Mouse (Mus musculus) liver, embryonic 12.5 days (tissue): ENCODE data around the gene Zfp143. TPM values are rescaled to one million over a fixed set of nuclear protein-coding genes. Genes with fewer than 3 reads are reported as not detected.
A peak's percentile ranks its signal among the peaks of the same experiment; 100 is the strongest.
"Not testable (repeated sequence)": the region's sequence is repeated elsewhere in the genome, so short reads cannot be mapped to it uniquely, and the experiment has no call there.

ENCODE experiments used
- ATAC-seq: fragments of 200-750 bp; cut with Nextera tagmentation; 2 replicates; pipeline ENCODE4 v1.8.0; 2017; ENCODE audit warnings: moderate number of reproducible peaks, mild to moderate bottlenecking, moderate library complexity
- H3K27ac ChIP-seq: fragments of 300-500 bp; sonication (generic); 2 replicates; pipeline ENCODE4 v1.5.1; 2016; ENCODE audit warnings: mild to moderate bottlenecking
- H3K27me3 ChIP-seq: fragments of 300-500 bp; sonication (generic); replicated peaks from 2 replicates; pipeline ENCODE4 v1.6.1; 2016; ENCODE audit warnings: mild to moderate bottlenecking, moderate library complexity
- H3K36me3 ChIP-seq: fragments of 300-500 bp; sonication (generic); 2 replicates; pipeline ENCODE4 v1.6.1; 2016; ENCODE audit warnings: mild to moderate bottlenecking, moderate library complexity
- H3K4me1 ChIP-seq: fragments of 300-500 bp; sonication (generic); 2 replicates; pipeline ENCODE4 v1.6.1; 2016
- H3K4me2 ChIP-seq: fragments of 300-500 bp; sonication (generic); 2 replicates; pipeline ENCODE4 v1.6.1; 2016; ENCODE audit warnings: mild to moderate bottlenecking, moderate library complexity
- H3K4me3 ChIP-seq: fragments of 300-500 bp; sonication (generic); 2 replicates; pipeline ENCODE4 v1.5.1; 2016; ENCODE audit warnings: mild to moderate bottlenecking, moderate library complexity
- H3K9ac ChIP-seq: fragments of 300-500 bp; sonication (generic); 2 replicates; pipeline ENCODE4 v1.6.1; 2016; ENCODE audit warnings: mild to moderate bottlenecking, moderate library complexity
- H3K9me3 ChIP-seq: fragments of 300-500 bp; sonication (generic); replicated peaks from 2 replicates; pipeline ENCODE4 v1.6.1; 2016; ENCODE audit warnings: mild to moderate bottlenecking, moderate library complexity
- WGBS: fragments of 180-500 bp; shearing (Covaris S2); methylation state at CpG from one replicate; pipeline ENCODE4 v1.1.7; 2016; ENCODE audit not compliant: insufficient replicate concordance; 5-methylcytosine and 5-hydroxymethylcytosine counted together
- polyA plus RNA-seq: library from polyadenylated mRNA; unstranded; fragments of >200 nt; fragmentation: Nextera tagmentation; extraction: Ambion mirVana; gene quantifications from 2 replicates; pipeline ENCODE4 v1.2.1, GENCODE M21; 2016

Gene Zfp143
- polyA plus RNA-seq: 13.5 and 14.2 TPM in 2 replicates

DNA sequence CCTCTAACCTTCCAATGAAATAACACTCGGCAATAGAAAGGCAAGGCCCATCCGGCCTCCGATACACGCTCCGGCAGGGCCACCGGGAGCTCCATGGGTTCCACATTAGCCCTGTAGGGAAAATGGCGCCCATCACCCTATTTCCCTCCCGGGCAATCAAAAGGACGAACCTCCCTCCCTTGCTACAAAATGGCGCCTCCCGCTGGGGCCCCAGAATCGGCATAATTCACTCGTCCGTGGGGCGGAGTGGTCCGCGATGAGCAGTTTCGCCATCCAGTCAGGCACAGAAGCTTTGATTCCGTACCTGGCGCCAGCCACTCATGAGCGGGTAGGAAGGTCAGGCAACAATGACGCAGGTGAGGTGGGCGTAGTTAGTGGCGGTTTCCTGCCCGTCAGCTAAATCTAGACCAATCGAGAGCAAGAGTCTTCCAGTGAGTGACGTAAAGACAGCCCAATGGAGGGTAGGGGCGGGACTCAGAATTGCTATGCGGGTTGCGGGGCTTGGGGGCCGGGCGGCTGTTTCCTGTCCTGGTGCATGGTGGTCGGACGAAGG lies at the start of gene Zfp143:
Gene Zfp143 (plus strand): TSS at position 19 of the 553 bp plus-strand sequence.
- peak within 1 kb of the TSS; percentile 76 for H3K4me2 ChIP-seq
- no peaks in the 10 kb centered on the region for H3K27me3 ChIP-seq
- H3K36me3 ChIP-seq: peaks cover 43% of the 10 kb centered on the region
- ATAC-seq: peak; percentile 95
- H3K4me3 ChIP-seq: peak within 1 kb of the TSS; percentile 84
- WGBS: under 1% methylated on average over 34 of the region's 34 CpGs
- peak within 1 kb of the TSS; percentile 100 for H3K27ac ChIP-seq
- peaks cover 37% of the 10 kb centered on the region for H3K4me1 ChIP-seq
- H3K9me3 ChIP-seq: no peaks in the 10 kb centered on the region
- peak within 1 kb of the TSS; percentile 93 for H3K9ac ChIP-seq

DNA sequence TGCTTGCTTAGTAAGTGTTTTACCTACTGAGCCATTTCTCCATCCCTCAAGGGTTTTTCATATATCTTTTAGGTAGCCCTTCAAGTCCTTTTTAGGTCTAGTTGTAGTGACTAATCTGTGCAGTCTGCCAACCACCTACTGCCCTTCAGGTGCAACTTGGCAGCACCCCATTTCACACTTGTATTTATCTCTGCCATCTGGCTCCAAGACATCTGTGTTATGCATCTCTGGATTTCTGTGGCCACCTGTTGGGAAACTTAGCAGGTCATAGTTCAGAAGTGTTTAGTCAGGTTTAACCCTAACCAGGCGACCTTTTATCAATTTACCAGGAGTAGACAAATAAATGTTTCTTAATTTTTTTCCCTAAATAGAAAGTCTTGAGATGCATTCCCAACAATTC lies 49.6 kb upstream of the Zfp143 start:
- Histone ChIP-seq H3K4me3 (no peak overlapping the region), H3K27ac (no peak overlapping the region), H3K27me3 (no peaks in the 10 kb centered on the region), H3K36me3 (no peaks in the 10 kb centered on the region), H3K9ac (no peak overlapping the region), H3K4me1 (peaks cover 10% of the 10 kb centered on the region), H3K4me2 (no peak overlapping the region), H3K9me3 (no peaks in the 10 kb centered on the region)
- 35% methylated on average over 1 of the region's 1 CpGs for WGBS
- no peak for ATAC-seq

DNA sequence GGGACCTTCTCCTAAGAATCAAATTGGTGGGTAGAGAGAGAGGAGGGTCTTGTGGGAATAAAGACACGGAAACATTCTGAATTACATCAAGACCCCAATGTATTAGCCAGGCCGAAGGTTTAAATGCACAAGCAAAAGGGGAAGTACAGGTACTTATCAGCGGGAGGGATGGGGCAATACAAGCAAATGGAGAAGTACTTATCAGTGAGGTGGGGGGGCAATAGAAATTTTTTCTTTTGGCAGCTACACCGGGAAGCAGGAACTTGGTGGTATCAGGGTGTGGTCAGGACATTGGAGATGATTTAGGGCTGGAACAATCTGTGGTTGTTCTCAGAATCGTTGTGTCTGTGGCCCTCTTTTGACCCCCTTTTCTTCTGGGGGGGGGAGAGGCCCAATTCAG lies 46.7 kb upstream of the Zfp143 start:
- Histone ChIP-seq H3K9ac (no peak overlapping the region), H3K4me2 (no peak overlapping the region), H3K4me1 (peaks cover 4% of the 10 kb centered on the region), H3K27ac (no peak overlapping the region), H3K27me3 (no peaks in the 10 kb centered on the region), H3K4me3 (no peak overlapping the region), H3K9me3 (no peaks in the 10 kb centered on the region), H3K36me3 (no peaks in the 10 kb centered on the region)
- WGBS: 45% methylated on average over 5 of the region's 5 CpGs
- no peak for ATAC-seq

DNA sequence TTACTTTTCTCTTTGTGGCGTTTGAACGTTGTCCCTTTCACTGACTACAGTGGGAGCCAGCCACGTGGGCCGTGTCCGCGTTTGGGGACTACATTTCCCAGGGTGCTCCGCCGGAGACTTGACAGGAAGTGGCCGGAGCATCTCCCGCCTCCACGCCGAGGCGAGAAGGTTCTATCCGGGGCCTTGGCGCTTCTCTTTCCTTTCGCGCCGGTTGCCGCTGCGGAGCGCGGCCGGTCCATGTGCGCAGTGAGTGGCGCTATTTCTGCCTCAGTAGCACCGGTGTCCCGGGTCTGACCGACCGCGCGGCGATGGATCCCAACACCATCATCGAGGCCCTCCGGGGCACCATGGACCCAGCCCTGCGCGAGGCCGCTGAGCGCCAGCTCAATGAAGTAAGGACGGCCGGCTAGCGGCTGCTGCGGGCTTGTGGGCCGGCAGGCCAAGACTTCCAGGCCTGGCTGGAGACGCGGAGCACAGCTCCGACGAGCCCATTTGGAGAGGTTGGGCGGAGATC lies 42.8 kb upstream of the Zfp143 start, which contains the start of gene Ipo7:
Gene Ipo7 (plus strand): TSS at position 158 of the 514 bp plus-strand sequence.
- H3K4me1 ChIP-seq: peaks cover 37% of the 10 kb centered on the region
- H3K4me3 ChIP-seq: peak within 1 kb of the TSS; percentile 100
- peak within 1 kb of the TSS; percentile 88 for H3K4me2 ChIP-seq
- peak; percentile 93 for ATAC-seq
- peaks cover 8% of the 10 kb centered on the region for H3K36me3 ChIP-seq
- peak within 1 kb of the TSS; percentile 99 for H3K9ac ChIP-seq
- H3K9me3 ChIP-seq: no peaks in the 10 kb centered on the region
- no peaks in the 10 kb centered on the region for H3K27me3 ChIP-seq
- peak within 1 kb of the TSS; percentile 91 for H3K27ac ChIP-seq
- under 1% methylated on average over 48 of the region's 48 CpGs for whole genome bisulfite sequencing

DNA sequence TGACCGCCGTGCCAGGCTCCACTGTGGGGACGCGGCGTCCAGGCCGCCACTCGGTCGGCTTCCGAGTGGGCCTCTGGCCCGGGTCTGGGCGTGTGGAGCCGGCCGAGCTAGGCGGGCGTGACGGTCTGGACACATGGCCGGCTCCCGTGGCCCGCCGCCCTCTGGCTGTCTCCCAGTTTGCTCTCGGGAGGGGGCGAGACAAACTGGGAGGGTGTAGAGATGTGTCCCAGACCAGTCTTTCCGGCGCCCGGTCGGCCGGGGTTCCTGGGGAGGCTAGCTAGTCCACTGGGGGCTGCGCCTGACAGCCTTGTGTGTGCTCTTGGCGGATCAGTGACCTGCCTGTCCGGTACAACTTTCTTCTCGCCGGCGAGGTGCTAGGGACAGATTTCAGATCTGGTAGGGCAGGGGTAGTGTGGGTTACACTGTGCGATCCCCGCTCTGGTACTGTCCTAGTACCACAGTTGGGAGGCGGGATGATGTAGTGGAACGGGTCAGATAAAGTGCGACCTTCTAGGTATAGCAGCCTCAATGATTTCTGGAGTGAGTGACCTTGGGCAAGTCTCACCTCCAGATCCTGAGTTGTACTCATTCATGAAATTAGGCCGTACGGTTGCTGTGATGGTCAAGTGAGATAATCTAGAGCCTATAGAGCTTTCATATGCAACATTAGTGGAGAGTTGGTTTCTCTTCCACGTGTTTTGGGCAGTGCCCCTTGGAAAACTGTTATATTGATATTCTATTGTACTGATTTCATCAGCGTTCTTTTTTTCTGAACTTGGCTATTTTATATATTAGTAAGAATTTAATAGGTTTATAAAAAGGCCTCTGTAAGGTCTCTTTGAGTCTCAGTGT lies 42.2 kb upstream of the Zfp143 start:
- peaks cover 12% of the 10 kb centered on the region for H3K36me3 ChIP-seq
- peaks cover 38% of the 10 kb centered on the region for H3K4me1 ChIP-seq
- H3K4me3 ChIP-seq: peak overlapping the region; percentile 100
- no peaks in the 10 kb centered on the region for H3K27me3 ChIP-seq
- H3K27ac ChIP-seq: peak overlapping the region; percentile 91
- no peaks in the 10 kb centered on the region for H3K9me3 ChIP-seq
- peak overlapping the region; percentile 99 for H3K9ac ChIP-seq
- ATAC-seq: peak; percentile 78
- H3K4me2 ChIP-seq: peak overlapping the region; percentile 88
- 0% methylated on average over 42 of the region's 42 CpGs for WGBS

DNA sequence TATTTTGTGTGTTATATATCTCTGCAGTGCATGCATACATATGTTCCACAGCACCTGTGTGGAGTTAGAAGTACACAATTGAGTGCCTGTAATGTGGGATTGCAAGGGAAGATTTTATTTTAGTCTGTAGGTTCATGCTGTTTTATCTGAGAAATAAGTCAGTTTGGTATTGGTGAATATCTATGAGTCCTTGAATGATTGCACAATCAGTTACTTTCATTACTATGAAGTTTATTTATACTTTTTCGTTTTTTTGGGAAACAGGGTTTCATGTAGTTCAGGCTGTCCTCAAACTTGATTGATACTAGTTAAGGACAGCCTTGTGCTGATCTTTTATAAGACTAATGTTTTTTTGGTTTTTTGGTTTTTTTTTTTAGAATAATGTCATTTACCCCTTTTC lies 37.5 kb upstream of the Zfp143 start:
- peaks cover 42% of the 10 kb centered on the region for H3K36me3 ChIP-seq
- 62% methylated on average over 1 of the region's 1 CpGs for WGBS
- H3K4me2 ChIP-seq: no peak overlapping the region
- no peak overlapping the region for H3K4me3 ChIP-seq
- H3K27ac ChIP-seq: no peak overlapping the region
- H3K4me1 ChIP-seq: peaks cover 38% of the 10 kb centered on the region
- H3K27me3 ChIP-seq: no peaks in the 10 kb centered on the region
- no peak for ATAC-seq
- no peak overlapping the region for H3K9ac ChIP-seq
- no peaks in the 10 kb centered on the region for H3K9me3 ChIP-seq

DNA sequence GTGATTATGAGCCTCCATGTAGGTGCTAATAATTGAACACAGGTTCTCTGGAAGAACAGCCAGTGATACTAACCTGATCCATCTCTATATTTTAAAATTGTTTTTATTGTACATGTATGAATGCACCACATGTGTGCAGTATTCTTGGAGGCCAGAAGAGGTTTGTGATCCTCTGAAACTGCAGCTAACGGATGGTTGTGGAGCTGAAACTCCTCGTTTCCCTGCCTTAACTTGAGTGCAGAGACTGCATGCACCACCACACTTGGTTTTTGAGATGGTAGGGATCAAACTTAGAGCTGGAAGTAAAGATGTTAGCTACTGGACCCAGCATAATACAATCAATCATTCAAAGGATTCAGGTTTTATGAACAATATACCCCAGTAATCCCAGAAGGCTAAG lies 34.4 kb upstream of the Zfp143 start:
- no peak overlapping the region for H3K4me2 ChIP-seq
- H3K27me3 ChIP-seq: no peaks in the 10 kb centered on the region
- ATAC-seq: no peak
- H3K4me1 ChIP-seq: peaks cover 19% of the 10 kb centered on the region
- H3K27ac ChIP-seq: no peak overlapping the region
- WGBS: 80% methylated on average over 2 of the region's 2 CpGs
- no peaks in the 10 kb centered on the region for H3K9me3 ChIP-seq
- H3K4me3 ChIP-seq: no peak overlapping the region
- no peak overlapping the region for H3K9ac ChIP-seq
- peaks cover 70% of the 10 kb centered on the region for H3K36me3 ChIP-seq

DNA sequence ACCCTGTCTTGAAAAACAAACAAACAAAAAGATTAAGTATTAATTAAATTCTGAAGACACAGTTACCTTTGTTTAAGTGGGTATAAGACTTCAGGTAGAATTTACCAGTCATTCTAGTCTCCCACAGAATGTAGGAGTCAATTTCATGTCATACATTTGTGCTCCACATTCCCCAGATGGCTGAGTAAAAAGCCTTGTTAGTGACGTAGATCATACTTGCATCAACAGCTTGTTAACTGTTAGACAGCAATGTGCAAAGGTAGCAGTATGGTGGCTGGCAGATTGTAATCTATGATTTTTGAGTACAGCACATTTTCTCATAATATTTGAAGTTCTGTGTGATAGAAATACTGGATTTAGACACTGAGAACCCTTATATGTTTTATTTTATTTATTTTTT lies 32.2 kb upstream of the Zfp143 start:
- Histone ChIP-seq H3K36me3 (peaks cover 80% of the 10 kb centered on the region), H3K27ac (no peak overlapping the region)

DNA sequence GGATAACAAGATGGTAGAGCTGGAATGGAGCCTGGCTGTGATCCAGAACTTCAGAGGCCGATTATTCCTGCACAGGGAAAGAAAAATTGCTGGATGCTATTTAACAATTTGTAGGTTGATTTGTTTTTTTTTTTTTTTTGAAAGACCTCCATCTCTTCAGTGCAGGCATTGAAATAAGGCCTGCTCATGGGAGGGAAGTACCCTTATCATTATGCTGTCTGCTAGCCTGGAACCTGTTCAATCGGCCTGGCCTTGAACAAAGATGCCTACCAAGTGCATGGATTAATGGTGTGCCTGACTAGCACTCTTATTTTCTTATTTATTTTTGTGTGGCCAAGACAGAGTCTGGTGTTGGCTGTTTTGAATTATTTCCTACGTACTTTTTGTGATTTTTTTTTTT lies 30.7 kb upstream of the Zfp143 start:
- H3K4me3 ChIP-seq: no peak overlapping the region
- peaks cover 83% of the 10 kb centered on the region for H3K36me3 ChIP-seq
- no peaks in the 10 kb centered on the region for H3K9me3 ChIP-seq
- no peak overlapping the region for H3K4me2 ChIP-seq
- H3K27ac ChIP-seq: no peak overlapping the region
- 72% methylated on average over 3 of the region's 3 CpGs for WGBS
- no peaks in the 10 kb centered on the region for H3K27me3 ChIP-seq
- H3K9ac ChIP-seq: no peak overlapping the region
- no peak for ATAC-seq
- H3K4me1 ChIP-seq: 0 out of 2 replicates have a peak, but pooled peaks cover 4% of the 10 kb centered on the region

More for the DNA sequence above, 32.2 kb upstream of the Zfp143 start:
- ATAC-seq: no peak
- H3K4me2 ChIP-seq: no peak overlapping the region
- H3K27me3 ChIP-seq: no peaks in the 10 kb centered on the region
- no peak overlapping the region for H3K4me3 ChIP-seq
- no peak overlapping the region for H3K9ac ChIP-seq
- 0 out of 2 replicates have a peak, but pooled peaks cover 4% of the 10 kb centered on the region for H3K4me1 ChIP-seq
- H3K9me3 ChIP-seq: no peaks in the 10 kb centered on the region
- 73% methylated on average over 1 of the region's 1 CpGs for WGBS

DNA sequence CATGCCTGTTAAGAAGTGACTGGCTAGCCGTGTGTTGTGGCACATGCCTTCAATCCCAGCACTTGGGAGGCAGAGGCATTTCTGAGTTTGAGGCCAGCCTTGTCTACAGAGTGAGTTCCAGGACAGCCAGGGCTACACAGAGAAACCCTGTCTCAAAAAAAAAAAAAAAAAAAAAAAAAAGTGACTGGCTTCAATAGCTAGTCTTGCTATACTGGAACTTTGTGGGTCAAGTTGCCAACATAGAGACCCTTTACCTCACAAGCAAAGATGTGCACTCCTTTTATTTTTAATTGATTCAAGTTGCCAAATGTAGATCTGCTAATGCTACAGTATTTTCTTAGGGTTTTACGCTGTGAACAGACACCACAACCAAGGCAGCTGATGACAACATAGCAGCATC lies 3.3 kb upstream of the Zfp143 start:
- H3K9me3 ChIP-seq, H3K4me3 ChIP-seq, ATAC-seq, H3K27me3 ChIP-seq, H3K4me2 ChIP-seq, H3K9ac ChIP-seq, H3K27ac ChIP-seq: not testable (repeated sequence)
- WGBS: 90% methylated on average over 2 of the region's 2 CpGs
- Histone ChIP-seq H3K36me3 (peaks cover 59% of the 10 kb centered on the region), H3K4me1 (peaks cover 17% of the 10 kb centered on the region)

DNA sequence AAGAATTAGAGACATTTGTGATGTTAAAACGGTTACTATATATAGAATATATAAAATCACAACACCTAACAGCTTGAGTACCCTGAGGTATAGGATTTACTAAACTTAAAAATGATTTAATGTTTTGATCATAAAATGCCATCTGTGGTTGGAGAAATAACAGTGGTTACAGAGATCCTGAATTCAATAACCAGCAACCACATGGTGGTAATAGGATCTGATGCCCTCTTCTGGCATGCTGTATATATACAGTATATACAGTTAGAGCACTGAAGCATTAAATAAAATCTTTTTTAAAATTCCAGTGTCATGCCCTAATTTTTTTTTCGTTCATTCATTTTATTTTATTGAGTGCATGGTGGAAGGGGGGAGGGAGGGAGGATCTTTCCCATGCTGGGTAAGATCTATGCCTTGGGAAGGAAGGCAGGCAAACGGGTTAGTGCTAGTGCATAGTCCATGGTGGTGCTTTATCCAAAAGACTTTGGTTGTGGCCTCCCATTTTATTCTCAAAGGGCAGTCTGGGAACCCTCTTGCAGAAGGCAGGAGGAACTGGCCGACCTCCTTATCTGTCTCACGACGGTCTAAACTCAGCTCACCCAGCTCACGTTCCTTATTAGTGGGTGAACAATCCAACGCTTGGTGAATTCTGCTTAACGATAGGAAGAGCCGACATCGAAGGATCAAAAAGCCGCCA lies 1.8 kb upstream of the Zfp143 start:
- peak overlapping the region; percentile 97 for H3K27ac ChIP-seq
- H3K4me2 ChIP-seq: peak overlapping the region; percentile 76
- H3K9ac ChIP-seq: peak overlapping the region; percentile 12; the same call in 1 of the 2 replicates
- no peaks in the 10 kb centered on the region for H3K27me3 ChIP-seq
- peak overlapping the region; percentile 84; the same call in 1 of the 2 replicates for H3K4me3 ChIP-seq
- H3K4me1 ChIP-seq: peaks cover 32% of the 10 kb centered on the region
- H3K36me3 ChIP-seq: peaks cover 56% of the 10 kb centered on the region
- H3K9me3 ChIP-seq: no peaks in the 10 kb centered on the region
- WGBS: 55% methylated on average over 12 of the region's 12 CpGs
- no peak for ATAC-seq
